Mouse (Mus musculus) liver, adult 2 months (tissue): Measurements from ENCODE around the gene Clpb. TPM values are rescaled to one million over a fixed set of nuclear protein-coding genes. Genes with fewer than 3 reads are reported as not detected.

Experiments
- DNase-seq: peaks from one replicate; pipeline ENCODE4 v3.0.0-alpha.2; 2011; ENCODE audit warnings: low read depth, low spot score; ENCODE audit errors: extremely low read depth
- H3K27ac ChIP-seq: fragments of 200-500 bp; replicated peaks from 2 replicates; pipeline ENCODE4 v1.5.1; 2012; ENCODE audit warnings: low read depth, mild to moderate bottlenecking, control low read depth, inconsistent platforms, low read length; ENCODE audit not compliant: insufficient read depth
- H3K27me3 ChIP-seq: fragments of 200-500 bp; 2 replicates; pipeline ENCODE4 v1.6.1; 2012; ENCODE audit warnings: mild to moderate bottlenecking, moderate library complexity, low read length, inconsistent platforms; ENCODE audit not compliant: control insufficient read depth, insufficient read depth
- H3K36me3 ChIP-seq: fragments of 200-500 bp; 2 replicates; pipeline ENCODE4 v1.6.1; 2012; ENCODE audit warnings: low read length, inconsistent platforms; ENCODE audit not compliant: control insufficient read depth, insufficient read depth
- H3K4me1 ChIP-seq: fragments of 200-500 bp; 2 replicates; pipeline ENCODE4 v1.6.1; 2011; ENCODE audit warnings: low read length; ENCODE audit not compliant: control insufficient read depth, insufficient read depth
- H3K4me3 ChIP-seq: fragments of 200-500 bp; 2 replicates; pipeline ENCODE4 v1.5.1; 2011; ENCODE audit warnings: low read depth, mild to moderate bottlenecking, control low read depth, low read length, moderate library complexity; ENCODE audit not compliant: insufficient read depth
- H3K79me2 ChIP-seq: fragments of 200-500 bp; 2 replicates; pipeline ENCODE4 v1.6.1; 2012; ENCODE audit warnings: inconsistent platforms, mild to moderate bottlenecking, low read length, moderate library complexity; ENCODE audit not compliant: control insufficient read depth, insufficient read depth
- H3K9ac ChIP-seq: fragments of 200-500 bp; 2 replicates; pipeline ENCODE4 v1.6.1; 2012; ENCODE audit warnings: low read depth, mild to moderate bottlenecking, control low read depth, inconsistent platforms, low read length
- CTCF ChIP-seq: fragments of 200-500 bp; IDR thresholded peaks from 2 replicates; pipeline ENCODE4 v1.5.1; 2011; ENCODE audit warnings: low read depth, low read length, control low read depth
- POLR2A ChIP-seq: fragments of 200-500 bp; IDR thresholded peaks from 2 replicates; pipeline ENCODE4 v1.6.1; 2011; ENCODE audit warnings: low read length, control low read depth; ENCODE audit not compliant: insufficient read depth; ENCODE audit errors: extremely low read depth
- WGBS: fragments of 180-500 bp; shearing (Covaris S2); methylation state at CpG from one replicate; pipeline ENCODE4 v1.1.7; 2018; 5-methylcytosine and 5-hydroxymethylcytosine counted together
- polyA plus RNA-seq: library from polyadenylated mRNA; depleted of rRNA; stranded (reverse); fragments of >200 nt; gene quantifications from 2 replicates; pipeline ENCODE4 v1.2.3, GENCODE M21; 2012
- total RNA-seq: library from RNA; depleted of rRNA; stranded (reverse); fragments of >200 nt; gene quantifications from 2 replicates; pipeline ENCODE4 v1.2.3, GENCODE M21; 2014

The Clpb gene
- total and polyA plus RNA-seq, 2 experiments, result 36.4 to 43.2 TPM

DNA sequence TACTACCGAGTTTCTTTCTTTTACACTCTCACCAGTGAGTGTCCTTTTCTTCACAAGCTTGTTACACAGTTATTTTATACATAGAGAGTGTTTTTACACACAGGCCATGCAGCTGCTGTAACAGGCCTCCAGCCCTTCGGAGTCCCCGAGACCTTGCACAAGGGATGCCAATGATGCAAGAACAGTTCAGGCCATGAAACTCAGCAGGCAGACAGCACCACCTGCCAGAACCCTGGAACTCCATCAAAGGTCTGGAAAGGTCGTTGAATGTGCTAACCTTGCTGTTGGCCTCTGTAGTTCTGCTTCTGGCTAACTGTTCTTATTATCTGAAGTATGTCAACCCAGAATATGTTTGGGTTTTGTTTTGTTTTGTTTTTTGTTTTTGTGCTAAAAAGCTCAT is 8.5 kb upstream of the Clpb start:
- Histone ChIP-seq H3K27ac (no peak overlapping the region), H3K4me3 (no peak overlapping the region), H3K4me1 (no peaks in the 10 kb centered on the region), H3K9ac (no peak overlapping the region), H3K36me3 (no peaks in the 10 kb centered on the region), H3K27me3 (no peaks in the 10 kb centered on the region), H3K79me2 (no peaks in the 10 kb centered on the region)
- WGBS, result 33% methylated on average over 4 of the region's 4 CpGs
- TF ChIP-seq POLR2A (no peak), CTCF (no peak)
- DNase-seq, result peak; percentile 86

DNA sequence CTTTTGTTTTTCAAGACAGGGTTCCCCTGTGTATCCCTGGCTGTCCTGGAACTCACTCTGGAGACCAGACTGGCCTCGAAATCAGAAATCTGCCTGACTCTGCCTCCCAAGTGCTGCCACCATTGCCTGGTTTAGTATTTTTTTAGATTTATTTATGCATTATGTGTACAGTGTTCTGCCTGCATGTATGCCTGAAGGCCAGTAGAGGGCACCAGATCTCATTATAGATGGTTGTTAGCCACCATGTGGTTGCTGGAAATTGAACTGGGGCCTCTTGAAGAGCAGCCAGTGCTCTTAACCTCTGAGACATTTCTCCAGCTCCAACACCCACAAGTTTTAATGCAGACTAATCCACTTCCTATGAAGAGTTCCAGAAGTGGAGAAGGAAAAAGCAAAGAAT is 1.4 kb upstream of the Clpb start:
- Histone ChIP-seq H3K9ac (no peak overlapping the region), H3K36me3 (no peaks in the 10 kb centered on the region), H3K79me2 (no peaks in the 10 kb centered on the region), H3K27ac (no peak overlapping the region), H3K4me1 (0 out of 2 replicates have a peak, but pooled peaks cover 2% of the 10 kb centered on the region), H3K27me3 (no peaks in the 10 kb centered on the region), H3K4me3 (no peak overlapping the region)
- WGBS, result 95% methylated on average over 1 of the region's 1 CpGs
- no peak for TF ChIP-seq CTCF
- TF ChIP-seq POLR2A, result no peak
- peak; percentile 19 for DNase-seq

DNA sequence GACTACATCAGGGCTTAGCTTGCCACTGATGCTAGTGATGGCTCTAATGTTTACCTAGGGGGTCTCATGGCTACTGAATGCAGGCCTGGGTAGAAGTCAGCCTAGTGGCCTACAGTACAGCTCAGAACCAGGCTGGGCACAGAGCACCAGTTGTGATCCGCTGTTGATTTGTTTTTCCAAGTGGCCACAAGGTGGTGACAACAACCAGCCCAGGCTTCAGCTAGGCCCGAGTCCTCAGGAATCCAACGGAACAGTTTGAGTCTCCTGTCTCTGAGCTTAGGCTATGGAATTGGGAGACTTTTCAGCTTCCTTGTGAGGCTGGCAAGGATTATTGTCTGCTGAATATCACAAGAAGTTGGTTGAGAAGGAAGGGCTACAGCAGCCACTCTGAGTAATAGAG is 3.1 kb downstream of the Clpb start:
- Histone ChIP-seq H3K79me2 (0 out of 2 replicates have a peak, but pooled peaks cover 2% of the 10 kb centered on the region), H3K4me1 (0 out of 2 replicates have a peak, but pooled peaks cover 2% of the 10 kb centered on the region), H3K4me3 (no peak overlapping the region), H3K27me3 (no peaks in the 10 kb centered on the region), H3K36me3 (no peaks in the 10 kb centered on the region), H3K27ac (no peak overlapping the region), H3K9ac (no peak overlapping the region; the same call in 1 of the 2 replicates)
- TF ChIP-seq CTCF (peak; percentile 73), POLR2A (no peak)
- 17% methylated on average over 3 of the region's 3 CpGs for WGBS
- DNase-seq, result peak; percentile 40

DNA sequence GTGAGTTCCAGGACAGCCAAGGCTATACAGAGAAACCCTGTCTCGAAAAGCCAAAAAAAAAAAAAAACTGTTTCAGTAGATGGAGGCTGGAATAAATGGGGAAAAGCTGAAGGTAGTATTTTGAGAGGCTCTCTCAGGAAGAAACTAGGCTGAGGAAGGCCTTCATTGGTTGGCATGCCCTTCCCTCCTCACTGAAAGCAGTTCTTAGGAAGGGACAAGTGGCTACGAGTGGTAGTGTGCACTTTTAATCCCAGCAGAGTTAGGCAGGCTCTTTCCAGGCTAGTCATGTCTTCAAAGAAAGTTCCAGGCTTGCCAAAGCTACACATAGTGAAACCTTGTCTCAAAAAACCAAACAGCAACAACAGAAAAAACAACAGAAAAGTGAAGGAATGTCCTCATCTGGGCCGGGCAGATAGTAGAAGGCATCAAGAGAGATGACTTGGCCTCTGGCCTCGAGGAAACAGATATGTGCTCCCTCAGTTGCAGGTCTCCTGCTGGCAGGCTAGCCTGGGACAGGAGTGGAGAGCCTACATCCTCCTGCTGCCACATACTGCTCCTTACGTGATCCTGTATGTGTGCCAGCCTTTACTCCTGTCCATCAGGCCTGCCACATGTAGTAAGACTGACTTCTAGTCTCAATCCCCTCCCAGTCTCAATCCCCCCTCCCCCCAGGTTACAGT is 8.3 kb downstream of the Clpb start:
- Histone ChIP-seq H3K4me3 (no peak overlapping the region), H3K27ac (no peak overlapping the region), H3K4me1 (peaks cover 2% of the 10 kb centered on the region; the same call in 1 of the 2 replicates), H3K9ac (no peak overlapping the region), H3K36me3 (no peaks in the 10 kb centered on the region), H3K79me2 (peaks cover 2% of the 10 kb centered on the region; the same call in 1 of the 2 replicates), H3K27me3 (no peaks in the 10 kb centered on the region)
- TF ChIP-seq POLR2A (no peak), CTCF (no peak)
- no peak for DNase-seq
- 86% methylated on average over 5 of the region's 5 CpGs for WGBS

DNA sequence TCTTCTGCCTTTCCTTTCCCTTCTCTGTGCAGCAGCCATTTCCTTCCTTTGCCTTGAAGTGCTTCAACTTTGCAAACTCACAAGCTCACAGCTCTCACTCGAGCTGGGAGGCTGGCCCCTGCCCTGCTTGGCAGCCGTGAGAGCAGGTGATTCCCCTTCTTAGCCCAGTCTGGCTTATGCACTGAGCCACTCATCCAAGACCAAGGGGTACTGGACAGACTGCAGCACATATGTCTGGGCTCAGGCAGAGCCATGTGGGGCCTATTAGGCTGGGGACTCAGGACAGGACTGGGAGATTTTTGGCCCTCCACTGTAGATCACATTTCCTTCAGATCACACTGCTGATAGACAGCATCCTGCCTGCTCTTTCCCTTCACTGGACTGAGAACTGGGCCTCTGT is 10.1 kb downstream of the Clpb start:
- no peak for TF ChIP-seq POLR2A
- no peak for TF ChIP-seq CTCF
- Histone ChIP-seq H3K36me3 (no peaks in the 10 kb centered on the region), H3K79me2 (peaks cover 3% of the 10 kb centered on the region; the same call in 1 of the 2 replicates), H3K27ac (no peak overlapping the region), H3K4me1 (peaks cover 2% of the 10 kb centered on the region; the same call in 1 of the 2 replicates), H3K27me3 (no peaks in the 10 kb centered on the region), H3K4me3 (no peak overlapping the region), H3K9ac (no peak overlapping the region)
- DNase-seq, result no peak
- 55% methylated on average over 2 of the region's 2 CpGs for WGBS
